Mouse (Mus musculus): Measurements from ENCODE around the gene Tns1. TPM values are rescaled to one million over a fixed set of nuclear protein-coding genes. Genes with fewer than 3 reads are reported as not detected.

Tns1 gene
- polyA plus RNA-seq, 1 experiment from 2014 or later = 16.5 TPM

- H3K36me3 ChIP-seq = no peaks in the 10 kb centered on the region
- H3K4me3 ChIP-seq = no peak overlapping the region
- no peak overlapping the region for H3K4me2 ChIP-seq (replicated peaks)
- no peaks in the 10 kb centered on the region for H3K27me3 ChIP-seq (replicated peaks)
- 91% methylated on average over 6 of the region's 6 CpGs for WGBS
- no peaks in the 10 kb centered on the region for H3K4me1 ChIP-seq
- H3K27ac ChIP-seq = no peak overlapping the region
- ATAC-seq (ENCODE audit: low FRiP score, low read depth) = no peak
- no peak overlapping the region for H3K9ac ChIP-seq
- no peaks in the 10 kb centered on the region for H3K9me3 ChIP-seq
Observed at GRCm38 (mm10) chr1:74149106-74149885, 25.0 kb upstream of the Tns1 start.

GRCm38 (mm10) chr1:74141781-74142180, 17.5 kb upstream of the Tns1 start:
- H3K4me2 ChIP-seq (replicated peaks) = no peak overlapping the region
- H3K27me3 ChIP-seq (replicated peaks) = no peaks in the 10 kb centered on the region
- no peak overlapping the region for H3K27ac ChIP-seq
- WGBS = 87% methylated on average over 8 of the region's 8 CpGs
- no peaks in the 10 kb centered on the region for H3K9me3 ChIP-seq
- H3K9ac ChIP-seq = no peak overlapping the region
- H3K4me3 ChIP-seq = no peak overlapping the region
- ATAC-seq (ENCODE audit: low FRiP score, low read depth) = no peak
- no peaks in the 10 kb centered on the region for H3K36me3 ChIP-seq
- H3K4me1 ChIP-seq = no peaks in the 10 kb centered on the region

- no peak for ATAC-seq (ENCODE audit: low FRiP score, low read depth)
- no peaks in the 10 kb centered on the region for H3K4me1 ChIP-seq
- 61% methylated on average over 3 of the region's 3 CpGs for WGBS
Observed at GRCm38 (mm10) chr1:74139415-74139814, 15.2 kb upstream of the Tns1 start.

GRCm38 (mm10) chr1:74135326-74135950, 11.2 kb upstream of the Tns1 start:
- Histone ChIP-seq H3K9ac (no peak overlapping the region), H3K36me3 (no peaks in the 10 kb centered on the region), H3K27me3 (replicated peaks) (no peaks in the 10 kb centered on the region), H3K27ac (no peak overlapping the region), H3K4me3 (no peak overlapping the region), H3K4me2 (replicated peaks) (no peak overlapping the region), H3K4me1 (no peaks in the 10 kb centered on the region), H3K9me3 (no peaks in the 10 kb centered on the region)
- 86% methylated on average over 6 of the region's 6 CpGs for WGBS
- no peak for ATAC-seq (ENCODE audit: low FRiP score, low read depth)

More at GRCm38 (mm10) chr1:74139415-74139814, 15.2 kb upstream of the Tns1 start:
- Histone ChIP-seq H3K27me3 (replicated peaks) (no peaks in the 10 kb centered on the region), H3K27ac (no peak overlapping the region), H3K9me3 (no peaks in the 10 kb centered on the region), H3K36me3 (no peaks in the 10 kb centered on the region), H3K4me3 (no peak overlapping the region), H3K4me2 (replicated peaks) (no peak overlapping the region), H3K9ac (no peak overlapping the region)

- Histone ChIP-seq H3K27ac (no peak overlapping the region), H3K27me3 (replicated peaks) (no peaks in the 10 kb centered on the region), H3K4me1 (no peaks in the 10 kb centered on the region), H3K4me3 (no peak overlapping the region), H3K36me3 (no peaks in the 10 kb centered on the region), H3K4me2 (replicated peaks) (no peak overlapping the region), H3K9me3 (no peaks in the 10 kb centered on the region), H3K9ac (no peak overlapping the region)
- no peak for ATAC-seq (ENCODE audit: low FRiP score, low read depth)
- 80% methylated on average over 6 of the region's 6 CpGs for WGBS
Observed at GRCm38 (mm10) chr1:74133954-74134353, 9.7 kb upstream of the Tns1 start.

- no peak for ATAC-seq (ENCODE audit: low FRiP score, low read depth)
- 80% methylated on average over 3 of the region's 3 CpGs for WGBS
Observed at GRCm38 (mm10) chr1:74132011-74132410, 7.8 kb upstream of the Tns1 start.

GRCm38 (mm10) chr1:74130883-74131659, 6.8 kb upstream of the Tns1 start:
- no peak overlapping the region for H3K27ac ChIP-seq
- no peaks in the 10 kb centered on the region for H3K9me3 ChIP-seq
- no peak overlapping the region for H3K4me2 ChIP-seq (replicated peaks)
- no peak for ATAC-seq (ENCODE audit: low FRiP score, low read depth)
- WGBS = 90% methylated on average over 8 of the region's 8 CpGs
- H3K4me1 ChIP-seq = no peaks in the 10 kb centered on the region
- H3K36me3 ChIP-seq = no peaks in the 10 kb centered on the region
- no peaks in the 10 kb centered on the region for H3K27me3 ChIP-seq (replicated peaks)
- H3K4me3 ChIP-seq = no peak overlapping the region
- no peak overlapping the region for H3K9ac ChIP-seq

More at GRCm38 (mm10) chr1:74132011-74132410, 7.8 kb upstream of the Tns1 start:
- Histone ChIP-seq H3K4me2 (replicated peaks) (no peak overlapping the region), H3K9ac (no peak overlapping the region), H3K4me1 (no peaks in the 10 kb centered on the region), H3K36me3 (no peaks in the 10 kb centered on the region), H3K27ac (no peak overlapping the region), H3K4me3 (no peak overlapping the region), H3K27me3 (replicated peaks) (no peaks in the 10 kb centered on the region), H3K9me3 (no peaks in the 10 kb centered on the region)

- Histone ChIP-seq H3K9me3 (no peaks in the 10 kb centered on the region), H3K4me3 (peak within 1 kb of the TSS; percentile 55), H3K27ac (no peak within 1 kb of the TSS), H3K27me3 (replicated peaks) (peaks cover 15% of the 10 kb centered on the region; the same call in 1 of the 2 replicates), H3K4me1 (peaks cover 23% of the 10 kb centered on the region), H3K9ac (peak within 1 kb of the TSS; percentile 63), H3K36me3 (no peaks in the 10 kb centered on the region), H3K4me2 (replicated peaks) (peak within 1 kb of the TSS; percentile 97)
- ATAC-seq (ENCODE audit: low FRiP score, low read depth) = peak; percentile 46
- WGBS = under 1% methylated on average over 12 of the region's 12 CpGs
Observed at GRCm38 (mm10) chr1:74124991-74125552, 823 bp upstream of the Tns1 start, which contains the start of gene Rufy4. TSS of gene Rufy4 (plus strand) at chr1:74125541.

GRCm38 (mm10) chr1:74123215-74123614, 1.0 kb downstream of the Tns1 start:
- Histone ChIP-seq H3K27me3 (replicated peaks) (peaks cover 15% of the 10 kb centered on the region; the same call in 1 of the 2 replicates), H3K4me2 (replicated peaks) (peak overlapping the region; percentile 97), H3K9me3 (no peaks in the 10 kb centered on the region), H3K36me3 (no peaks in the 10 kb centered on the region), H3K4me3 (peak overlapping the region; percentile 55; the same call in 1 of the 2 replicates), H3K27ac (no peak overlapping the region), H3K4me1 (peaks cover 23% of the 10 kb centered on the region), H3K9ac (no peak overlapping the region)
- ATAC-seq (ENCODE audit: low FRiP score, low read depth) = no peak
- 61% methylated on average over 8 of the region's 8 CpGs for WGBS

GRCm38 (mm10) chr1:74121821-74122576, 2.2 kb downstream of the Tns1 start:
- WGBS = 58% methylated on average over 9 of the region's 9 CpGs
- Histone ChIP-seq H3K4me1 (peaks cover 23% of the 10 kb centered on the region), H3K9ac (no peak overlapping the region), H3K4me2 (replicated peaks) (peak overlapping the region; percentile 97), H3K9me3 (no peaks in the 10 kb centered on the region), H3K27me3 (replicated peaks) (peaks cover 15% of the 10 kb centered on the region; the same call in 1 of the 2 replicates), H3K36me3 (no peaks in the 10 kb centered on the region), H3K27ac (no peak overlapping the region), H3K4me3 (no peak overlapping the region)
- no peak for ATAC-seq (ENCODE audit: low FRiP score, low read depth)

- Histone ChIP-seq H3K36me3 (no peaks in the 10 kb centered on the region), H3K27me3 (replicated peaks) (peaks cover 15% of the 10 kb centered on the region; the same call in 1 of the 2 replicates), H3K9ac (no peak overlapping the region), H3K4me3 (no peak overlapping the region), H3K27ac (no peak overlapping the region), H3K4me2 (replicated peaks) (no peak overlapping the region), H3K9me3 (no peaks in the 10 kb centered on the region), H3K4me1 (peaks cover 23% of the 10 kb centered on the region)
- WGBS = 97% methylated on average over 7 of the region's 7 CpGs
- ATAC-seq (ENCODE audit: low FRiP score, low read depth) = no peak
Observed at GRCm38 (mm10) chr1:74121138-74121537, 3.1 kb downstream of the Tns1 start.

Measured in neural tube, embryonic 12.5 days (tissue).